Mouse (Mus musculus) embryonic facial prominence, embryonic 15.5 days (tissue): Measurements from ENCODE around the gene Pld4. TPM values are rescaled to one million over a fixed set of nuclear protein-coding genes. Genes with fewer than 3 reads are reported as not detected.

Experiments used
- ATAC-seq: fragments of 200-750 bp; cut with Nextera tagmentation; 2 replicates; pipeline ENCODE4 v1.8.0; 2017; ENCODE audit warnings: low read depth, moderate TSS enrichment; ENCODE audit not compliant: insufficient number of reproducible peaks, low FRiP score, low TSS enrichment
- H3K27ac ChIP-seq: fragments of 300-500 bp; sonication (generic); replicated peaks from 2 replicates; pipeline ENCODE4 v1.5.1; 2015; ENCODE audit warnings: mild to moderate bottlenecking, inconsistent platforms
- H3K27me3 ChIP-seq: fragments of 300-500 bp; sonication (generic); 2 replicates; pipeline ENCODE4 v1.6.1; 2015; ENCODE audit warnings: inconsistent platforms
- H3K36me3 ChIP-seq: fragments of 300-500 bp; sonication (generic); 2 replicates; pipeline ENCODE4 v1.6.1; 2015; ENCODE audit warnings: mild to moderate bottlenecking, inconsistent platforms
- H3K4me1 ChIP-seq: fragments of 300-500 bp; sonication (generic); 2 replicates; pipeline ENCODE4 v1.6.1; 2015; ENCODE audit warnings: inconsistent platforms
- H3K4me2 ChIP-seq: fragments of 300-500 bp; sonication (generic); replicated peaks from 2 replicates; pipeline ENCODE4 v1.6.1; 2015; ENCODE audit warnings: mild to moderate bottlenecking, inconsistent platforms
- H3K4me3 ChIP-seq: fragments of 300-500 bp; sonication (generic); replicated peaks from 2 replicates; pipeline ENCODE4 v1.5.1; 2015; ENCODE audit warnings: mild to moderate bottlenecking, inconsistent platforms
- H3K9ac ChIP-seq: fragments of 300-500 bp; sonication (generic); 2 replicates; pipeline ENCODE4 v1.6.1; 2015; ENCODE audit warnings: inconsistent platforms
- H3K9me3 ChIP-seq: fragments of 300-500 bp; sonication (generic); replicated peaks from 2 replicates; pipeline ENCODE4 v1.6.1; 2016; ENCODE audit warnings: inconsistent platforms
- WGBS: fragments of 180-500 bp; shearing (Covaris S2); methylation state at CpG from one replicate; pipeline ENCODE4 v1.1.7; 2015; 5-methylcytosine and 5-hydroxymethylcytosine counted together
- polyA plus RNA-seq: library from polyadenylated mRNA; unstranded; fragments of >200 nt; fragmentation: Nextera tagmentation; extraction: Ambion mirVana; gene quantifications from 2 replicates; pipeline ENCODE4 v1.2.1, GENCODE M21; 2015

Gene Pld4
- polyA plus RNA-seq, 1 experiment from 2014 or later = 13.4 TPM

DNA sequence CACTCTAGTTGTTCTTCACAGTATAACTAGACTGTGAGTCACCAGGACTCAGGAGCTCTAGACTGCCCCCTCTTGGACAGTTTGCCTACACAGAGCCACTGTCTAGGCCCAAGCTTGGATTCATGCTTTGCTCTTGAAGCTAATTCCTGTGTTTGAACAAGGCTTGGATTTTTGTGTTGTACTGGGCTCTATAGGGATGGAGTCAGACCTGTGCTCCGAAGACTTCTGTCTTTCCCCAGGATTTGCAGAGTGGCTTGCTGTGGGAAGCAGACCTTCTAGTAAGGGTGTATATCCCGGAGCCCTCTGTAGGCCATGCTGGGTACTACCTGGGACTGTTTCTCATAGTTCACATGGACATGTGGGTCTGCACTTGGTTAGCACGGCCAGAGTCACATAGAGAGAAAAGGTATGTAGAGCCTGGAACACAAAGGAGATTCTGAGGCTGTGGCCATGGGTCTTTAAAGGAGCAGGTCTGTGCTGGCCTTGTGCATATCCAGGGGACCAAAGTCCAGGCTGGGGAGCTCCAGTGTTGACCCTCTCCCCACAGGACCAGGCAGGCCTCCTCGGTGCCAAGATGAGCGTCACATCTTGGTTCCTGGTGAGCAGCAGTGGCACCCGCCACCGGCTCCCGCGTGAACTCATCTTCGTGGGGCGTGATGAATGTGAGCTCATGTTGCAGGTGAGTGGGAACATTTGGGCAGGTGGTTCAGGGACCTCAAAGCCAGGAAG is 36.2 kb upstream of the Pld4 start:
- no peaks in the 10 kb centered on the region for H3K9me3 ChIP-seq
- no peak overlapping the region for H3K9ac ChIP-seq
- peaks cover 38% of the 10 kb centered on the region for H3K4me1 ChIP-seq
- no peaks in the 10 kb centered on the region for H3K27me3 ChIP-seq
- H3K4me2 ChIP-seq = 0 out of 2 replicates have a peak overlapping the region, but pooled peaks have one; percentile 81
- no peak overlapping the region for H3K4me3 ChIP-seq
- WGBS = 75% methylated on average over 11 of the region's 11 CpGs
- 0 out of 2 replicates have a peak, but pooled peaks cover 6% of the 10 kb centered on the region for H3K36me3 ChIP-seq
- no peak overlapping the region for H3K27ac ChIP-seq
- no peak for ATAC-seq

DNA sequence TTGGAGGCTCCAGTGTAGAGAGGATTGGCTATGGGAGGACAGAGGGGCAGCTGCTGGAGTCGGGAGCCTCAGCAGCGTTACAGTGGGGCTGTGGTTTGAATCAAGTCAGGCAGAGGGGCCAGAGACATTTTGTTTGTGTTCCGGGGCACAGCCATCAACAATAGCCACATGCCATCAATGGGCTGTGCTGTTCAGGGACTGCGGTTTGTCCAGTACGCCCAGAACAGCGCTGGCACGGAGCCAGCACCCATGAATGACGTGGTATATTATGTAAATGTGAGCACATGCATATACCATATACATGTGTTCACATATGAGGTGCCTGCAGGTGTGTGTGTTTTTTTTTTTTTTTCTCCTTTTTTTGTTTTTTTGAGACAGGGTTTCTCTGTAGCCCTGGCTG is 32.7 kb upstream of the Pld4 start:
- 66% methylated on average over 8 of the region's 8 CpGs for WGBS

DNA sequence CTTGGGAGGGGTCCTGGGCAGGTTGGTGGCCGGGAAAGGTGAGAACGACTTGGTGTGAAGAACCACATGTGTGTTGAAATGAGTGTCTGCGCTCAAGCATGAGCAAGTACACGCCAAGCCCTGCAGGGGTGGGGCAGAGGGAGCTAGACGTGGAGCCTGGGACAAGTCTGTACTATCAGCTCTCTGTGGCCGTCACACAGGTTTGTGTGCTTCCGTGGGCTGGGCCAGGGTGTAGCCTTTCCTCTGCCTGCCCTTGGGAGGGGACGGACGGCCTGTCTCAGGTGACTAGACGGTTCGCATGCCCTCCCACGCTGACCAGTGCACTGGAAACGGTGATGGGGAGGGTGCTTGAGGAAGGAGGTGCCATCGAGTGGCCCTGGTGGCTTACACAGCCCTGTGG is 29.6 kb upstream of the Pld4 start:
- no peak for ATAC-seq
- no peaks in the 10 kb centered on the region for H3K27me3 ChIP-seq
- H3K4me3 ChIP-seq = no peak overlapping the region
- peaks cover 66% of the 10 kb centered on the region for H3K36me3 ChIP-seq
- H3K9me3 ChIP-seq = no peaks in the 10 kb centered on the region
- H3K4me2 ChIP-seq = no peak overlapping the region
- WGBS = 75% methylated on average over 14 of the region's 14 CpGs
- H3K4me1 ChIP-seq = peaks cover 3% of the 10 kb centered on the region; the same call in 1 of the 2 replicates
- 0 out of 2 replicates have a peak overlapping the region, but pooled peaks have one; percentile 28 for H3K27ac ChIP-seq
- no peak overlapping the region for H3K9ac ChIP-seq

More for the DNA sequence above, 32.7 kb upstream of the Pld4 start:
- ATAC-seq = no peak
- Histone ChIP-seq H3K4me3 (no peak overlapping the region), H3K27me3 (no peaks in the 10 kb centered on the region), H3K36me3 (peaks cover 36% of the 10 kb centered on the region), H3K27ac (no peak overlapping the region), H3K9ac (no peak overlapping the region), H3K9me3 (no peaks in the 10 kb centered on the region), H3K4me2 (no peak overlapping the region), H3K4me1 (peaks cover 27% of the 10 kb centered on the region)

DNA sequence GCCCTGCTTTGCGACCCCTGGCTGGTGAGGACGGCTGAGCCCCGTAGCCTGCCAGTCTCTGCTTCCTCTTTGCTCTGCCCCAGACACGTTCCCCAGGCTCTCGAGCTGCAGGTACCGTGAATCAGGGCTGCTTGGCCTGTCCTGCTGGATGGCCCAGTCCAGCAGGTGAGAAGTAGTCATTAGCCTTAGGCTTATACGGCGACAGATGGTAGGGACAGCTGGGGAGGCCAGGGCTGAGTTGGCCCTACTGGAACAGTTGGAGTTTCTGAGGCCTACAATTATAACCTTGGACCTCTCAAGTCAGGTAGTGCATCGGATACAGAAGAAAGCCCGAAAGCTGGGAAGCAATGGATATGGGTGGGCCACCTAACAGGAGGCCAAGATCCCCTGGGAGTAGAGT is 27.9 kb upstream of the Pld4 start:
- no peak overlapping the region for H3K4me3 ChIP-seq
- peaks cover 81% of the 10 kb centered on the region for H3K36me3 ChIP-seq
- no peaks in the 10 kb centered on the region for H3K27me3 ChIP-seq
- no peak overlapping the region for H3K4me2 ChIP-seq
- 77% methylated on average over 10 of the region's 10 CpGs for WGBS
- ATAC-seq = no peak
- H3K4me1 ChIP-seq = peaks cover 3% of the 10 kb centered on the region; the same call in 1 of the 2 replicates
- no peaks in the 10 kb centered on the region for H3K9me3 ChIP-seq
- no peak overlapping the region for H3K9ac ChIP-seq
- no peak overlapping the region for H3K27ac ChIP-seq

DNA sequence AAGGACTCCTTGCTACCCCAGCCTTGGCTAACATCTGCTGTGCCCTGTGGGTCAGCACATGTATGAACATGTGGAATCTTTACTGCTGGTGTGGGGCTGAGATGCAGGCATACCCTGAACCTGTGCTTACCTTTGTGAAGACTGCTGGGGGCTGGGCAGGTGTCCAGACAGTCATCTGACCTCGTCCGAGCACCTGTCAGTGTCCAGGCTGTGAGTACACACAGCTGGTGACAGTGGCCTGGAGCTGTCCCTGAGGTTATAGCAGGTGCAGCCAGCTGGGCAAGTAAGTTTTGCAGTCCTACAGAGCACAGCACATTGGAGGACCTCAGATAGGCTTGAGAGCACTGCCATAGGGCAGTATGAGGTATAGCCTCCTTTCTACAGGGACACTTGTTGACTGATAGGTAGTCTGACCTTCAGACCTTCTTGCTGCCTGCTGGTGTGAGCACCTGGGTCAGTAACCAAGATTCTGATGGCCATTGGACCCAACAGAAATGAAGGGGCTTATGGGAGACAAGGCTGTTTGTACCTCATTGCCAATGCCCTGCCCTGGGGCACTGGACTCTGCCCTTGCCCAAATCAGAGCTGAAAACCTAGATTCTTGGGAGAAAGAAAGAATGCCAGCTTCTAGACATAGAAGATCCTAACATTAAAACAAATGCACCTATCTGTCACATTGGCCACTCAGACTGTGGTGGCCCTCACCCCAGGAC is 26.2 kb upstream of the Pld4 start:
- ATAC-seq = no peak
- H3K4me3 ChIP-seq = no peak overlapping the region
- H3K9me3 ChIP-seq = no peaks in the 10 kb centered on the region
- H3K27ac ChIP-seq = no peak overlapping the region
- WGBS = 77% methylated on average over 2 of the region's 2 CpGs
- no peak overlapping the region for H3K4me2 ChIP-seq
- no peaks in the 10 kb centered on the region for H3K27me3 ChIP-seq
- peaks cover 94% of the 10 kb centered on the region for H3K36me3 ChIP-seq
- H3K9ac ChIP-seq = no peak overlapping the region
- peaks cover 3% of the 10 kb centered on the region; the same call in 1 of the 2 replicates for H3K4me1 ChIP-seq

DNA sequence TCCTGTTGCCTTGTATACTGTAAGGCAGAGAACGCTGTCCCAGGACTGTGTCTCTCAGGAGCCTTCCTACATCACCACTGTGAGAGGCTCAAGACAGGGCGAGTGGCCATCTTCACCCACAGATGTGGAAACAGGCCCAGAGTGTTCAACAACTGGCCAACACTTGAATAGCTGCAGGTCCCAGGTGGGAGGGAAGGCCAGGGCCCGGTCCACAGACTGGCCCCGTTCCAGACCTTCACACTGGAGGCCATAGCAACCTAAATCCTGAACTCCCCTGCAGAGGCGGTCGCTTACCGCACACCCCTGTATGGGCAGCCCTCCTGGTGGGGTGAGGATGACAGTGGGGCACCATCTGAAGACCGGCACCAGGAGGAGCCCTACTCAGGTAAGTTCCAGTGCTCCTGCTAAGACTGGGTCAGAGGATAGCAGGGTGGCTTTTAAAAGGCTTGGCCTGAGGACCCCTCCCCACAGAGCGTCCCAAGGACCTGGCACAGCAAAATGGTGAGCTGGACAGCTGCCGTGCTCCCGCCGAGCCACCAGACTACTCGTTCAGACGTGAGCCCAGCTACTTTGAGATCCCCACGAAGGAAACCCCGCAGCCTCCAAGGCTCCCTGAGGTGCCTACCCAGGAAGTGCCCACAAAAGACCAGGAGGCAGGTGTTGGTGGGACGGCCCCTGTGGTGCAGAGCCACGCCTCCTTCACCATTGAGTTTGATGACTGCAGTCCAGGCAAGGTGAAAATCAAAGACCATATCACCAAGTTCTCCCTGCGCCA is 25.4 kb upstream of the Pld4 start:
- Histone ChIP-seq H3K9me3 (no peaks in the 10 kb centered on the region), H3K4me2 (no peak overlapping the region), H3K4me1 (peaks cover 3% of the 10 kb centered on the region; the same call in 1 of the 2 replicates), H3K4me3 (no peak overlapping the region), H3K36me3 (peaks cover 98% of the 10 kb centered on the region), H3K27me3 (no peaks in the 10 kb centered on the region), H3K27ac (no peak overlapping the region), H3K9ac (no peak overlapping the region)
- no peak for ATAC-seq
- WGBS = 86% methylated on average over 19 of the region's 19 CpGs

DNA sequence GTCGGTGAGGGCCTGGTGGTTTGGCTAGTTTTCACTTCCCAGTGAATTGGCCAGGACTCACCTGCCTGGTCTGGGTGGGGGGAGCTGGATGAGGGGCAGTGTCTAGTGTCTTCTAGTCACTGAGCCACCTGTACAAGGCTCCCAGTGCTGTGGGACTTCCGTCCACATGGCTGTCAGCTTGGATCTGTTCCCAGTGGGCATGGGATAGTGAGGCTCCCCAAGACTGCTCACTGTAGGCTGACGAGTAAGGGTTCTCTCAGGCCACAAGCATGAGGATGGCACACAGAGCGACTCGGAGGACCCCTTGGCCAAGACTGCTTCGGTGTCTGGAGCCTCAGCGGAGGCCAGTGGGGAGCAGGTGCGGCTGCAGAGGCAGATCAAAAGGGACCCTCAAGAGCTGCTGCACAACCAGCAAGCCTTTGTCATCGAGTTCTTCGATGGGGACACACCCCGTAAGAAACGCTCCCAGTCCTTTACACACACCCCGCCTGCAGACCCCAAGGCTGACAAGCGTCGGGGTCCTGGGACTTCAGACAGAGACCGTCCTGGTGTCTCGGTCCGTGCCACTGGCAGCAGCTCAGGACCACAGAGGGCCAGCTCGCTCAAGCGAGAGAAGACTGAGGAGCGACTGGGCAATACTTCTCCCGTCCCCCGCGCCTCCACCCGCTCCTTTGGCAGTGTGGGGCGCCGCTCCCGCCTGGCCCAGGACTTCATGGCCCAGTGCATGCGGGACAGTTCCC is 24.4 kb upstream of the Pld4 start:
- WGBS = 88% methylated on average over 29 of the region's 29 CpGs
- H3K4me1 ChIP-seq = no peaks in the 10 kb centered on the region
- H3K9me3 ChIP-seq = no peaks in the 10 kb centered on the region
- no peak overlapping the region for H3K4me3 ChIP-seq
- H3K36me3 ChIP-seq = peaks cover 99% of the 10 kb centered on the region
- H3K4me2 ChIP-seq = no peak overlapping the region
- ATAC-seq = no peak
- H3K27ac ChIP-seq = no peak overlapping the region
- H3K9ac ChIP-seq = no peak overlapping the region
- H3K27me3 ChIP-seq = no peaks in the 10 kb centered on the region

DNA sequence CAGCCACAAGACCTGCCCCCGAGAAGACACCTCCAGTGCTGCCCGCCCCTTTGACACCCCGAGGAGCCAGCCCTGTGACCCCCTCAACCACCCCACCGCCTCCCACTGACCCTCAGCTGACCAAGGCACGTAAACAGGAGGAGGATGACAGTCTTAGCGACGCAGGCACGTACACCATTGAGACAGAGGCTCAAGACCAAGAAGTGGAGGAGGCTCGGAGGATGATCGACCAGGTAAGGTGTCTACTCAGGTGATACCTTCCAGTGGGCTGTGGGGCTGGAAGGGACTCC is 23.9 kb upstream of the Pld4 start:
- no peak overlapping the region for H3K27ac ChIP-seq
- H3K36me3 ChIP-seq = peaks cover 99% of the 10 kb centered on the region

DNA sequence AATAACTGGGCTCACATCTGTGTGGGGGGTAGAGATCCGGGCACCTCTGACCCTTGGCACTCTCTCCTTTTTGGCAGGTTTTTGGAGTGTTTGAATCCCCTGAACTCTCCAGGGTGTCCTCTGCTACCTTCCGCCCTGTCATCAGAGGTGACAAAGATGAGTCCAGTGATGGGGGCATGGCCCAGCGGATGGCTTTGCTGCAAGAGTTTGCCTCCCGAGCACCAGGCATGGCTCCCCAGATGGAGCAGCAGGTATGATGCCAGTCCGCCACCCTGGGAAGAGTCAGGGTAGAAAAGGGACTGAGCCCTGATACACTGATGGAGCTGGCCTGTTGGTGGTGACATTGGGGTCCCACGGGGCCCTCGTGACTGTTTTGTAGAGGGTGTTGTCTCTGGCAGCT is 23.4 kb upstream of the Pld4 start:
- Histone ChIP-seq H3K4me3 (no peak overlapping the region), H3K4me2 (no peak overlapping the region), H3K36me3 (peaks cover 95% of the 10 kb centered on the region), H3K4me1 (no peaks in the 10 kb centered on the region), H3K9ac (no peak overlapping the region), H3K27me3 (no peaks in the 10 kb centered on the region), H3K9me3 (no peaks in the 10 kb centered on the region), H3K27ac (no peak overlapping the region)
- WGBS = 91% methylated on average over 7 of the region's 7 CpGs
- ATAC-seq = no peak

More for the DNA sequence above, 23.9 kb upstream of the Pld4 start:
- Histone ChIP-seq H3K9me3 (no peaks in the 10 kb centered on the region), H3K4me1 (no peaks in the 10 kb centered on the region), H3K4me3 (no peak overlapping the region), H3K27me3 (no peaks in the 10 kb centered on the region), H3K4me2 (no peak overlapping the region), H3K9ac (no peak overlapping the region)
- ATAC-seq = no peak
- WGBS = 89% methylated on average over 10 of the region's 10 CpGs

DNA sequence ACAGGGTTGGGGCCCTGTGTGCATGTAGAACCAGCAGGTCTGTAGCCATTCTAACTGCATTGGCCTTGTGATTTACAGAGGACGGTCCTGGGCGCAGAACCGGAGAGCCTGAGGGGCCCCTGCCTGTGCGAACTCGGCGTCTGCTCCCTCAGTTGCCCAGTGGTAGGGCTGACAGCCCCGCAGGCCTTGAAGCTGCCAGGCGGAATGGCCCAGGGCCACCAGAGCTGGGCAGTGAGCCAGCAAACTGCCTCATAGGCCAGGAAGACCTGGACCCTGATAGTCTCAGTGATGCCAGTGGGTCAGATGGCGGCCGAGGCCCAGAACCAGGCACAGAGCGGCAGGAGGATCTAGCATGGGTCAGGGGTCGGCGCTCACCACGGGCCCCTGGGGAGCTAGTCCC is 22.7 kb upstream of the Pld4 start:
- Histone ChIP-seq H3K9ac (no peak overlapping the region), H3K27ac (no peak overlapping the region), H3K9me3 (no peaks in the 10 kb centered on the region), H3K4me2 (no peak overlapping the region), H3K36me3 (peaks cover 88% of the 10 kb centered on the region), H3K27me3 (no peaks in the 10 kb centered on the region), H3K4me3 (no peak overlapping the region), H3K4me1 (peaks cover 6% of the 10 kb centered on the region)
- 89% methylated on average over 14 of the region's 14 CpGs for WGBS
- ATAC-seq = no peak
